Mouse (Mus musculus) spleen, adult 10 weeks (tissue): Measurements from ENCODE around the gene Slc26a6. TPM values are rescaled to one million over a fixed set of nuclear protein-coding genes. Genes with fewer than 3 reads are reported as not detected.

Experiments used
- polyA plus RNA-seq: library from polyadenylated mRNA; stranded (reverse); fragments of 350-450 nt; fragmentation: Illumina TruSeq; extraction: RNeasy Lipid Tissue Mini Kit (QIAGEN cat#74804); gene quantifications from one replicate; pipeline ENCODE4 v1.2.3, GENCODE M21; 2015; ENCODE audit warnings: low replicate concordance; ENCODE audit not compliant: insufficient read depth

Gene Slc26a6
- 6.4 TPM for polyA plus RNA-seq

DNA sequence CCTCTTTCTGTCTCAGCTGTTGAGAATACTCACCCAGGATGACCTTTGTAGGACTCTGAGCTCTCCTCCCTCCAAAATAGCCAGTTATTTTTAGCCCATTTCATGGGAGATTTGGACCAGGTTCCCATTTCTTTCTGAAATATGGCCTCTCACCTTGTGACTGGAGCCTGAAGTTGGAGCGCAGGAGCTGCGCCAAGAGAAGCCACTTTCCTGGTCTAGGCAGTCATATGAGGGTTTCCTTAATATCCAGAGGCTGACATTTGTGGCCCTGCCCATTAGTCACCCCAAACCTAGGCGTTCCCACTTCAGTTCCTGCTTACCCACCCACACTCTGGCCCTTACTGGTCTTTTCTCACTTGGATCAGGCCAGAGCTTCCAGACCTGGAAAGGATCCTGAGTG, at the start of gene Slc26a6:
Gene Slc26a6 (plus strand): TSS at position 308 of the 400 bp plus-strand sequence.

DNA sequence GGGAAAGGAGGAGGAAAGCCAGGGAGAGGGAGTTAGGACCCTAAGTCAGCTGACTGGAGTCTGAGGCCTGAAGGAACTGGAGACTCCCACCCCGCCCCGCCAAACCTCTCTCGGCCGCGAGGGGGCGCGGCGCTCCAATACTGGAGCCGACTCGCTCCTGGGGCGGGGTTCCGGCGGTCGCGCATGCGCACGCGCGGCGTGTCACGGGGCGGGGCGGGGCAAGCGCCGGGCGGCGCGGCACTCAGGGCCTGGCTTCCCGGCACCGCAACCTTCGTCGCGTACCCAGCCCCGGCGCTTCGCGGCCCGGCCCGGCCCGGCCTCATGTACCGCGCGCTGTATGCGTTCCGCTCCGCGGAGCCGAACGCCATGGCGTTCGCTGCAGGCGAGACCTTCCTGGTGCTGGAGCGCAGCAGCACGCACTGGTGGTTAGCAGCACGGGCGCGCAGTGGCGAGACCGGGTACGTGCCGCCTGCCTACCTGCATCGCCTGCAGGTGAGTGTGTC, 44.9 kb upstream of the Slc26a6 start, which contains the start of gene Nckipsd:
Gene Nckipsd (plus strand): TSS at position 206 of the 503 bp plus-strand sequence.

DNA sequence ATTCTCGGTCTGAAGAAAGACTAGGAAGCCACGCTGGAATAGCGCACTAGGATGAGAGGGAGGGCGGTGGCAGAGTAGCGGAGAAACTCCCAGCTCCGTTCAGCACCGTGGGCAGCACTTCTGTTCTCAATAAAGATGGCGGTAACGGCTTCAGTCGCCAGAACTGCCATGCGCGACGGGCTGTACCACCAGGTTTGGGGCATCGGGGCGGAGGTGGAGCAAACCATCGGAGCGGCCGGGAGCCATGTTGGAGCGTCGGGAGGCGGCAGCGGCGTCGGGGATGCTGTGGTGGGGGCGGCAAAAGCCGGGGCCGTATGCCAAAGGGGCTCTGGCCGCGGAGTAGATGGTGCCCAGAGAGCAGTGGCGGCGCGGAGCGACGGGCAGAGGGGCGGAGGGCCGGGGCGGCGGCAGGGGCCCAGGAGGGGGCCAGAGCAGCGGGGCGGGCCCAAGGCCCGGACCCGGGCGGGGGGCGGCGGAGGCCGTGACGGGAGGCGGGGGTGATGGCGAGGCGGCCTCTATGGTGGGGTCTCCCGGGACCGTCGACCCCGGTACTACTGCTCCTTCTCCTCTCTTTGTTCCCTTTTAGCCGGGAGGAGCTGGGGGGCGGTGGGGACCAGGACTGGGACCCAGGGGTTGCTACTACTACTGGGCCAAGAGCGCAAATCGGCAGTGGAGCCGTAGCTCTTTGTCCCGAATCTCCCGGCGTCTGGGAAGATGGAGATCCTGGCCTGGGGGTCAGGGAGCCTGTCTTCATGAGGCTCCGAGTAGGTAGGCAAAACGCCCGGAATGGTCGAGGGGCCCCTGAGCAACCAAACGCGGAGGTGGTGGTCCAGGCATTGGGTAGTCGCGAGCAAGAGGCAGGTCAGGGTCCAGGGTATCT, 27.0 kb upstream of the Slc26a6 start, which contains the start of gene Celsr3:
Gene Celsr3 (plus strand): TSS at position 501 of the 880 bp plus-strand sequence.

GRCm38 (mm10) chr9:108914491-108914890, 61.4 kb downstream of the Slc26a6 start, which contains the start of gene Tmem89:
Gene Tmem89, plus strand, starts transcription at chr9:108914619.

DNA sequence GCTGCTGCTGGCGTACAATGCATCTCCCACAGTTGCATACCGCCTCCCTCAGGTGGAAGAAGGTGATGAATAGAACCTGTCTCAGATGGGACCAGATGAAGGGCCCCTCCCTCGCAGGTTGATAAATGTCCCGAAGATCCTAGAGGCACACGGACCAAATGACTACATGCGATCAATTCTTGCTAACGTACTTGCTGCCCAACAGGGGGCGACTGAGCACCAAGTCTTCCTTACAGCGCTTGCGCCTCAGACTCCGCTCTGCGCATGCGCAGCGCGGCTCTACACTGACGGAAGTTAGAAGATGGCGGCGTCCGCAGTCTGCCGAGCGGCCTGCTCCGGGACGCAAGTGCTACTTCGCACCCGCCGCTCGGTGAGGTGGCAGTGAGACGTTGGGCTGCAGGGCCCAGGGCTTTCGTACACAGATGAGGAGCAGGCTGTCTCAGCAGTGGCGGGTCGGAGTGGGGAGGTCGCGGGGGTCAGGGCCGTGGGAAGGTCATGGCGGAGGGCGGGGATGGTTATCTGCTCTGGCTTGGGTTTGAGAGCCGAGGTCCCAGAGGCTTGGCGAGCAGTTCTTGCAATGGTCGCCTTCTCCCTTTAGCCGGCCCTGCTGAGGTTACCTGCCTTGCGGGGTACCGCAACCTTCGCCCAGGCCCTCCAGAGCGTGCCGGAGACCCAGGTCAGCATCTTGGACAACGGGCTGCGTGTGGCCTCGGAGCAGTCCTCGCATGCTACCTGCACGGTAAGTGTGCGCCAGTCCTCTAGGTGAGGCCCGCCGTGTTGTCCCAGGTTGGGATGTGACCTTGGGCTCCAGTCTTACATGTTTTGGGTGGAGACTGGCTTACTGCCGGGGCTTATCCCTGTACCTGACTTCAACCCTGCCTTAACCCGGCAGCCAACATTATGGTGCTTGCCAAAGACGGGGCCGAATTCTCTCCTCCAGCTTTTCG, 83.6 kb downstream of the Slc26a6 start, which contains the start of gene Uqcrc1:
Gene Uqcrc1 (plus strand): TSS at position 216 of the 947 bp plus-strand sequence.

DNA sequence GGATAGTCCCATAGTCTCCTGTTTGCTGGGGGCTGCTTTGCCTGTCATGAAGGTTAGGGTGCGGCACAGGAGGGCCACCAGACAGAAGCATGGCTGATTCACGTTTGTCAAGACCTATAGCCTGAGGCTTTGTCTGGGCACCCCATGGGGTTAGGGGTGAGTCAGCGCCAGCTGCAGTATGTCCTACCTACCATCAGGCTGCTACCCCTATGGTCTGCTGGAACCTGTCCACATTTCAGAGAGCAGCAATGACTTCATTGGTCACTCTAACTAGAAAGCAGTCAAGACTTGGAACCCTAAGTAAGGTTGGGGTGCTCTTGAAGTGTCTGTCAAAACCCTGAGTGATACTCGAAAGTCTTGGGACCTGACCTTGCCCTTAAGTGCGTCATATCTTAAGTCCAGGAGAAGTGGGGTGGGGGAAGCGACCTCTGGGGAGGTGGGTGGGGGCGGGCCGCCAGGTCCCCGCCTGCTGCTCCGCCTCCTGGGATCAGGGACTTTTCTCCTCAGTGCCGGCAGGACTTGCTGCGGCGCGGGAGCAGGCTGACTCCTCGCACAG, 100.1 kb downstream of the Slc26a6 start, which contains the start of gene Col7a1:
Gene Col7a1 (plus strand): TSS at position 506 of the 556 bp plus-strand sequence.

Other genes with a start within 250 kb of the Slc26a6 start
- gene Arih2, start 203.9 kb upstream of the Slc26a6 start, polyA plus RNA-seq: 75.7 TPM
- 30.9 TPM for gene Slc25a20, start 191.2 kb upstream of the Slc26a6 start, polyA plus RNA-seq
- 23.6 TPM for gene Prkar2a, start 164.0 kb upstream of the Slc26a6 start, polyA plus RNA-seq
- gene Ip6k2, start 69.5 kb upstream of the Slc26a6 start, polyA plus RNA-seq: 77.0 TPM
- 8.2 TPM for gene Nckipsd, start 44.9 kb upstream of the Slc26a6 start, polyA plus RNA-seq
- gene Celsr3, start 27.0 kb upstream of the Slc26a6 start, polyA plus RNA-seq: 0.04 TPM
- not detected for gene Tmem89, start 61.3 kb downstream of the Slc26a6 start, polyA plus RNA-seq
- 139 TPM for gene Uqcrc1, start 83.3 kb downstream of the Slc26a6 start, polyA plus RNA-seq
- 13.0 TPM for gene Col7a1, start 100.3 kb downstream of the Slc26a6 start, polyA plus RNA-seq
- gene Ucn2, start 132.7 kb downstream of the Slc26a6 start, polyA plus RNA-seq: 1.2 TPM
- 11.2 TPM for gene Pfkfb4, start 138.5 kb downstream of the Slc26a6 start, polyA plus RNA-seq
- 1,299 TPM for gene Shisa5, start 185.3 kb downstream of the Slc26a6 start, polyA plus RNA-seq
- 5.6 TPM for gene Trex1, start 206.5 kb downstream of the Slc26a6 start, polyA plus RNA-seq
- gene Atrip, start 220.8 kb downstream of the Slc26a6 start, polyA plus RNA-seq: 11.2 TPM
- gene Ccdc51, start 229.2 kb downstream of the Slc26a6 start, polyA plus RNA-seq: 5.3 TPM
- 476 TPM for gene Tma7, start 229.3 kb downstream of the Slc26a6 start, polyA plus RNA-seq
- gene Plxnb1, start 242.1 kb downstream of the Slc26a6 start, polyA plus RNA-seq: 5.2 TPM